Mouse (Mus musculus): ENCODE measurements around the gene Extl1.

The Extl1 gene

GRCm38 (mm10) chr4:134311784-134312183 is 71.9 kb downstream of the Extl1 start:
- DNase-seq = no peak

GRCm38 (mm10) chr4:134310656-134311055 is 73.0 kb downstream of the Extl1 start:
- no peak for DNase-seq

GRCm38 (mm10) chr4:134310106-134310505 is 73.5 kb downstream of the Extl1 start:
- no peak for DNase-seq

GRCm38 (mm10) chr4:134307367-134308072 is 76.1 kb downstream of the Extl1 start:
- DNase-seq = no peak

GRCm38 (mm10) chr4:134306963-134307362 is 76.7 kb downstream of the Extl1 start:
- DNase-seq = no peak

Measured in cerebellum, adult 8-10 months (tissue).